Mouse (Mus musculus) hindbrain, embryonic 14.5 days (tissue): Measurements from ENCODE around the gene Phospho2. TPM values are rescaled to one million over a fixed set of nuclear protein-coding genes. Genes with fewer than 3 reads are reported as not detected.

Source experiments
- ATAC-seq: fragments of 200-750 bp; cut with Nextera tagmentation; 2 replicates; pipeline ENCODE4 v1.8.0; 2017; ENCODE audit warnings: moderate number of reproducible peaks, mild to moderate bottlenecking, moderate TSS enrichment, moderate library complexity; ENCODE audit not compliant: low FRiP score
- DNase-seq: peaks from one replicate; pipeline ENCODE4 v3.0.0-alpha.2; 2015; ENCODE audit warnings: low spot score
- H3K27ac ChIP-seq: fragments of 300-500 bp; sonication (generic); 2 replicates; pipeline ENCODE4 v1.5.1; 2014; ENCODE audit warnings: mild to moderate bottlenecking, moderate library complexity
- H3K27me3 ChIP-seq: fragments of 300-500 bp; sonication (generic); 2 replicates; pipeline ENCODE4 v1.6.1; 2014; ENCODE audit warnings: mild to moderate bottlenecking, low read length, mixed read lengths; ENCODE audit not compliant: control insufficient read depth, insufficient read depth
- H3K36me3 ChIP-seq: fragments of 300-500 bp; sonication (generic); replicated peaks from 2 replicates; pipeline ENCODE4 v1.6.1; 2014; ENCODE audit not compliant: control insufficient read depth, insufficient read depth
- H3K4me1 ChIP-seq: fragments of 300-500 bp; sonication (generic); replicated peaks from 2 replicates; pipeline ENCODE4 v1.6.1; 2014; ENCODE audit warnings: antibody characterized with exemption, low read length, mixed read lengths; ENCODE audit not compliant: control insufficient read depth, insufficient read depth
- H3K4me2 ChIP-seq: fragments of 300-500 bp; sonication (generic); replicated peaks from 2 replicates; pipeline ENCODE4 v1.6.1; 2014; ENCODE audit warnings: mild to moderate bottlenecking, moderate library complexity
- H3K4me3 ChIP-seq: fragments of 300-500 bp; sonication (generic); replicated peaks from 2 replicates; pipeline ENCODE4 v1.5.1; 2014; ENCODE audit warnings: mild to moderate bottlenecking, low read length
- H3K9ac ChIP-seq: fragments of 300-500 bp; sonication (generic); 2 replicates; pipeline ENCODE4 v1.6.1; 2014
- H3K9me3 ChIP-seq: fragments of 300-500 bp; sonication (generic); 2 replicates; pipeline ENCODE4 v1.6.1; 2016; ENCODE audit warnings: low read length; ENCODE audit not compliant: control insufficient read depth
- WGBS: fragments of 180-500 bp; shearing (Covaris S2); extraction: QIAGEN DNeasy Blood & Tissue Kit; methylation state at CpG from one replicate; pipeline ENCODE4 v1.1.7; 2014; 5-methylcytosine and 5-hydroxymethylcytosine counted together
- polyA plus RNA-seq: library from polyadenylated mRNA; unstranded; fragments of >200 nt; fragmentation: Nextera tagmentation; extraction: Ambion mirVana; gene quantifications from 2 replicates; pipeline ENCODE4 v1.2.1, GENCODE M21; 2014

The Phospho2 gene
- polyA plus RNA-seq, 1 experiment from 2014 or later = 40.2 TPM

- H3K9ac ChIP-seq = no peak overlapping the region
- 77% methylated on average over 1 of the region's 1 CpGs for WGBS
- no peaks in the 10 kb centered on the region for H3K27me3 ChIP-seq
- no peaks in the 10 kb centered on the region; the same call in 1 of the 2 replicates for H3K36me3 ChIP-seq
- H3K27ac ChIP-seq = no peak overlapping the region
- no peak for DNase-seq
- no peaks in the 10 kb centered on the region for H3K9me3 ChIP-seq
- ATAC-seq = no peak
- H3K4me2 ChIP-seq = no peak overlapping the region
- peaks cover 20% of the 10 kb centered on the region for H3K4me1 ChIP-seq
- H3K4me3 ChIP-seq = no peak overlapping the region
Observed at GRCm38 (mm10) chr2:69820201-69820600, 30.8 kb downstream of the Phospho2 start.

DNA sequence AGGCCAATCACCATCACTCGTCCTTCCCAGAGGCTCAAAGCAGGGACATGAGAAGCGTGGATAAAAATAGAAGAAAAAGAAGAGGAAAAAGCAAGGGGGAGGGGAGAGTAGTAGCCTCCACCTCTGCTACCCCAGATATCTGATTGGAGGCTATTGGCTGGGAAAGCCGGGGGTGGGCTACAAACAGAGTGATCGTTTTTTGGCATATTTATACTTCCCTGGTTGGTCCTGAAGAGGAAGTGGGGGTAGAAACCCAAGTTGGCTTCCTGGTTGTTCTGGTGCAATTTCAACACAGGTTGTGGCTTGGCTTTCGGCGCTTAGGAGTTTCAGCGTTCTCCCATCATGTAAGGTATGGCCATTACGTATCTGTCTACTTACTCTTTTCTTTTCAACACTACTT, 32.3 kb downstream of the Phospho2 start, which contains the start of gene Klhl23:
Gene Klhl23, plus strand, starts transcription at position 234 of the 400 bp plus-strand sequence.
- Histone ChIP-seq H3K27me3 (no peaks in the 10 kb centered on the region), H3K36me3 (no peaks in the 10 kb centered on the region; the same call in 1 of the 2 replicates), H3K9me3 (no peaks in the 10 kb centered on the region), H3K27ac (peak within 1 kb of the TSS; percentile 96), H3K4me3 (peak within 1 kb of the TSS; percentile 83), H3K4me2 (peak within 1 kb of the TSS; percentile 55), H3K4me1 (peaks cover 26% of the 10 kb centered on the region), H3K9ac (peak within 1 kb of the TSS; percentile 94)
- DNase-seq (no peak), ATAC-seq (no peak)
- 31% methylated on average over 8 of the region's 8 CpGs for WGBS

DNA sequence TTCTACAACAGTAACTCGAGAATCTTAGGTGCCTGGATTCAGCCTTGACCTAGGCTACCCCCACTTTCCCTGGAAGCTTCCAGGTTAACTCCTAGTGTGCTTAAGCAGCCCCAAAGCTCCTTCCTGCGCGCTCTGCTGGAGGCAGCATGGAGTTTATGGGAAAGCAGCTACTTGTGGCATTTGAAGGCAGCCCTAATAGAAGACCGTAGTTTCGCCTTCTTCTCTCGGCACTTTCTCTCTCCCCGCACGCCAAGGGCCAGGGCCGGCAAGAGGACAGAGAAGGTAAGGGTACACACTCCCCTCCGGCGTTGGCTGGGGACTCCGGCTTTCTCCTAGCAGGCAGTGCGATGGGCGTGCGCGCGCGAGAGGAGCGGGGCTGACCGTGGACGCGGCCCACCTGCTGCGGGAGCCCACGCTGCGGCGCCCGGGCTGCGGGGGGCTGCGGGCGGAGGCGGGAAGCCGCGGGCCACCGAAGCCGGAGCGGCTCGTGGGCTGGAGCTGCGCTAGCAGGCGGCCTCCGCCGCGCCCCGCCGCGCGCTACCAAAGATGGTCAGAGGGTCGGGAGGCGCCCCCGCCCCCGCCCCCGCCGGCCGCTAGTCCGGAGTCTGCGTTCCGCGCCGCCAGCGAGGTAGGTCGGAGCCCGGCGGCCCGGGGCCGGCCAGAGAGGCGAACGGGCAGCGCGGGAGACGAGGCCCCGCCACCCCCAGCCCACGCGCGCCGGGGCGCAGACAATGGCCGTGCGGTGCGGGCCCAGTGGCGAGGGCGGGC, 33.1 kb downstream of the Phospho2 start:
- ATAC-seq (peak; percentile 87), DNase-seq (peak; percentile 66)
- Histone ChIP-seq H3K36me3 (no peaks in the 10 kb centered on the region; the same call in 1 of the 2 replicates), H3K4me3 (peak overlapping the region; percentile 83), H3K27ac (peak overlapping the region; percentile 96), H3K4me2 (peak overlapping the region; percentile 55), H3K9me3 (no peaks in the 10 kb centered on the region), H3K4me1 (peaks cover 26% of the 10 kb centered on the region), H3K27me3 (no peaks in the 10 kb centered on the region), H3K9ac (peak overlapping the region; percentile 94)
- WGBS = under 1% methylated on average over 64 of the region's 80 CpGs

DNA sequence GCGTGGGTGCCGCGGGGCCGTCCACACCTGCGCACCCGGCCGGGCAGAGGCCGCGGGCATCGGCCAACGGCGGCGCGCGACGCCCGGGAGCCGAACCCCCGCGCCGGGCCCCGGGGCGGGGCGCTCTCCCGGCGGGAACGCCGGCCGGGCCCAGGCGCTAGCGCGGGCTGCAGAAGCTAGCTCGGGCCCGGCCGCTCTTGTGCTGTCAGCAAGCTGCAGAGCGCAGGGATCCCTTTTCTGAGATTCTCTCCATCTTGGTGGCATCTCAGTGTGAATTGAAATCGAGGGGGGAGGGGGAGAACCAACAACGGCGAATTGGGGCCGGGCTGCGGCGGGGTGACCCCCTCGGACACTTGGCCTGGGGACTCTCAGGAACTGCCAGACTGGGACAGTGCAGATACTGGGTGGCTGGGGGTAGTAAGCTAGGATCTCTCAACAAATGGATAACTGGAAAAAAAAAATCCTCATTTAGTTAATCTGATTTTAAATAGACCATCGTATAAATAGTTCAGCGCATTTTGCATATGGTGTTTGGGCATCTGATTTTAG, 33.8 kb downstream of the Phospho2 start:
- Histone ChIP-seq H3K27ac (peak overlapping the region; percentile 96), H3K4me1 (peaks cover 29% of the 10 kb centered on the region), H3K9me3 (no peaks in the 10 kb centered on the region), H3K4me3 (peak overlapping the region; percentile 83), H3K27me3 (no peaks in the 10 kb centered on the region), H3K4me2 (peak overlapping the region; percentile 55), H3K9ac (peak overlapping the region; percentile 94), H3K36me3 (peaks cover 4% of the 10 kb centered on the region; the same call in 1 of the 2 replicates)
- ATAC-seq = peak; percentile 85
- 2% methylated on average over 43 of the region's 45 CpGs for WGBS
- peak; percentile 59 for DNase-seq

DNA sequence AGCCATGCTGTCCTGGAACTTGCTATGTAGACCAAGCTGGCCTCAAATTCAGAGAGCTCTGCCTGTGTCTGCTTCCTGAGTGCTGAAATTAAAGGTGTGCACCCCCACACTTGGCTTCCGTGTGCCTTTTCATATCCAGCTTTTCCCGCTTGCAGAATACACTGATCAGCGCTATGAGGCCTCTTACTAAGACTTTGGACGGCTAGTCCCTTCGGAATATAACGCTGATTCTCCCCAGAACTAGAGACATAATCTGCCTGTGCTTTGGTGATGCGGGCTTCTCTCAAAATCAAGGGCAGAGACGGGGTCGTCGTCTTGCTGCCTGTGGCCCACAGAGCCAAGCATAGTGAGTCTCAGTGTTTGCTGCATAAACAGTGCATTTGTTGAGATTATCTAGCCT, 36.5 kb downstream of the Phospho2 start:
- ATAC-seq (no peak), DNase-seq (no peak)
- no peaks in the 10 kb centered on the region for H3K9me3 ChIP-seq
- WGBS = 74% methylated on average over 10 of the region's 10 CpGs
- H3K27ac ChIP-seq = peak overlapping the region; percentile 57; the same call in 1 of the 2 replicates
- no peak overlapping the region for H3K4me3 ChIP-seq
- H3K27me3 ChIP-seq = no peaks in the 10 kb centered on the region
- H3K9ac ChIP-seq = no peak overlapping the region
- peaks cover 31% of the 10 kb centered on the region for H3K4me1 ChIP-seq
- H3K36me3 ChIP-seq = peaks cover 30% of the 10 kb centered on the region
- H3K4me2 ChIP-seq = peak overlapping the region; percentile 22; the same call in 1 of the 2 replicates

- H3K9me3 ChIP-seq = no peaks in the 10 kb centered on the region
- ATAC-seq = no peak
- H3K9ac ChIP-seq = no peak overlapping the region
- no peaks in the 10 kb centered on the region for H3K27me3 ChIP-seq
- peaks cover 31% of the 10 kb centered on the region for H3K4me1 ChIP-seq
- no peak overlapping the region for H3K4me3 ChIP-seq
- no peak overlapping the region; the same call in 1 of the 2 replicates for H3K4me2 ChIP-seq
- H3K27ac ChIP-seq = peak overlapping the region; percentile 57
- no peak for DNase-seq
- H3K36me3 ChIP-seq = peaks cover 34% of the 10 kb centered on the region
- WGBS = 58% methylated on average over 2 of the region's 2 CpGs
Observed at GRCm38 (mm10) chr2:69826380-69826779, 37.0 kb downstream of the Phospho2 start.

DNA sequence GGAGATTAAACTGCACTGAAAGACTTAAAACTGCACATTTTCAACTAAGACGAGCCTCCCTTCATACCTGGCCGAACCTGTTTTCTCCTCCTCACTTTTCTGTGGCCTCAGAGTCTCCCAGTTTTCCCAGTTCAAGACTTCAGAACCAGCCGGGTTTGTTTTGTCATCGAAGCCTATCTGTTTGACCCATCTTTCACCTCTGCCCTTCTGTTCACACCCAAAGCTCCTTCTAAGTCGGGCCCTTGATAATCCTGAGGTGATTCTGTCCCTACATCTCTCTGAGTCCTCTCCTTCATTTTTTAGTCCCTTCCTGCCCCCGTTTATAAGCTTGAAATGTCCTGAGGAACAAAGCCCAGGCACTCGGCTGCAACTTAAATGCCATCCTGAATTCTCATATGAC, 38.6 kb downstream of the Phospho2 start:
- no peak overlapping the region for H3K4me2 ChIP-seq
- H3K9ac ChIP-seq = no peak overlapping the region
- H3K27ac ChIP-seq = no peak overlapping the region
- peaks cover 23% of the 10 kb centered on the region for H3K4me1 ChIP-seq
- no peak for ATAC-seq
- H3K27me3 ChIP-seq = no peaks in the 10 kb centered on the region
- H3K36me3 ChIP-seq = peaks cover 43% of the 10 kb centered on the region
- no peaks in the 10 kb centered on the region for H3K9me3 ChIP-seq
- 58% methylated on average over 7 of the region's 7 CpGs for WGBS
- no peak for DNase-seq
- no peak overlapping the region for H3K4me3 ChIP-seq

DNA sequence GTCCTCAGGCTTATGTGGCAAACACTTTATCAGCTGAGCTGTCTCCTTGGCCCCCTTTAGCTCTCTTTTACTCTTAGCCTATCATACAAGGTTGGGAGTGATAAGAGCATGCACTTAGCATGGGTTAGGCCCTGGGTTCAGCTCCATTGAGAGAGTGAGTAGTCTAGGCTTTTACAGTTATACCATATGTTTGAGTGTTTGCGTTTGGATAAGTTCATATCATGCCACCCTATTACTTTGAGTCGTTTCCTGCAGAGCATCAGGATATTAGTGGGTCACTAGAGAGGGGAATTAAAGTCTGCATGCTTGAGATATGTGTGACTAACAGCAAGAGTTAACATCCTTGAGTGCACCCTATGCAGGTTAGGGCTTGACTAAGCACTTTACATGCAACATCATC, 40.3 kb downstream of the Phospho2 start:
- no peak overlapping the region for H3K4me2 ChIP-seq
- DNase-seq = no peak
- H3K27me3 ChIP-seq = no peaks in the 10 kb centered on the region
- no peak overlapping the region for H3K9ac ChIP-seq
- H3K4me1 ChIP-seq = peaks cover 15% of the 10 kb centered on the region; the same call in 1 of the 2 replicates
- H3K4me3 ChIP-seq = no peak overlapping the region
- no peak for ATAC-seq
- WGBS = 85% methylated on average over 2 of the region's 2 CpGs
- peaks cover 59% of the 10 kb centered on the region for H3K36me3 ChIP-seq
- H3K27ac ChIP-seq = no peak overlapping the region
- H3K9me3 ChIP-seq = no peaks in the 10 kb centered on the region

DNA sequence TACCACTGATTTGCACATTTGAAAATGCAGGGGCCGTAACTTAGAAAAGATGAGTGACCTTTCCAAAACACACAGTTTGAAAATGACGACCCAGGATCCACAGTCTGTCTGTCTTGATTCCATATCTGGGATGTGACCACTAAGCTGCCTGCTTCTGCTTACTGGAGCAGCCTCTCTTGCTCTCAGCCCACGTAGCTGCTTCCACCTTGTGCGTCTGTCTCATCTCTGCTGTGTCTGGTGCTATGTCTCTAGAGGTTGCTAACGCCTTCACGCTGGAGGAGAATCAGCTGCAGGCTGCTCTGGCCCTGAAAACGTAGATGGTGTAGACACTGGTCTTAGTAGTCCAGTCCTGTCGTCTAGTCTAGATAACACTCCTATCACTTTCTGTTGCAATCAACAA, 40.7 kb downstream of the Phospho2 start:
- Histone ChIP-seq H3K4me2 (no peak overlapping the region), H3K27me3 (no peaks in the 10 kb centered on the region), H3K27ac (no peak overlapping the region), H3K4me3 (no peak overlapping the region), H3K9ac (no peak overlapping the region), H3K4me1 (peaks cover 12% of the 10 kb centered on the region; the same call in 1 of the 2 replicates), H3K9me3 (no peaks in the 10 kb centered on the region), H3K36me3 (peaks cover 64% of the 10 kb centered on the region)
- DNase-seq (no peak), ATAC-seq (no peak)
- WGBS = 93% methylated on average over 8 of the region's 8 CpGs
